Mouse (Mus musculus) right cerebral cortex, postnatal 25 days (tissue): ENCODE data around the gene Rbfox3.
A peak's percentile ranks its signal among the peaks of the same experiment; 100 is the strongest.

ENCODE experiments used
- DNase-seq: peaks from one replicate; pipeline ENCODE4 v3.0.0; 2022

Gene Rbfox3

GRCm38 (mm10) chr11:118911307-118912070, at the start of gene Rbfox3:
TSS of gene Rbfox3 (minus strand) at chr11:118911597.
- no peak for DNase-seq

GRCm38 (mm10) chr11:118960649-118961048, 49.3 kb upstream of the Rbfox3 start:
- peak; percentile 37 for DNase-seq

GRCm38 (mm10) chr11:118957070-118957471, 45.7 kb upstream of the Rbfox3 start:
- peak; percentile 68 for DNase-seq

GRCm38 (mm10) chr11:118955016-118955415, 43.6 kb upstream of the Rbfox3 start:
- DNase-seq = no peak

GRCm38 (mm10) chr11:118945868-118946267, 34.5 kb upstream of the Rbfox3 start:
- no peak for DNase-seq

- DNase-seq = no peak
Observed at GRCm38 (mm10) chr11:118941268-118941667, 29.9 kb upstream of the Rbfox3 start.

GRCm38 (mm10) chr11:118940539-118940938, 29.1 kb upstream of the Rbfox3 start:
- DNase-seq = peak; percentile 47

- DNase-seq = no peak
Observed at GRCm38 (mm10) chr11:118939731-118940130, 28.3 kb upstream of the Rbfox3 start.

GRCm38 (mm10) chr11:118934925-118935324, 23.5 kb upstream of the Rbfox3 start:
- DNase-seq = no peak

GRCm38 (mm10) chr11:118927081-118927480, 15.7 kb upstream of the Rbfox3 start:
- no peak for DNase-seq

- DNase-seq = no peak
Observed at GRCm38 (mm10) chr11:118921852-118922251, 10.5 kb upstream of the Rbfox3 start.

- DNase-seq = no peak
Observed at GRCm38 (mm10) chr11:118916423-118917030, 5.1 kb upstream of the Rbfox3 start.

- DNase-seq = no peak
Observed at GRCm38 (mm10) chr11:118915888-118916287, 4.5 kb upstream of the Rbfox3 start.

GRCm38 (mm10) chr11:118912686-118913085, 1.3 kb upstream of the Rbfox3 start:
- DNase-seq = no peak

- no peak for DNase-seq
Observed at GRCm38 (mm10) chr11:118910756-118911155, 641 bp downstream of the Rbfox3 start.

GRCm38 (mm10) chr11:118909814-118910201, 1.6 kb downstream of the Rbfox3 start:
- no peak for DNase-seq

GRCm38 (mm10) chr11:118908981-118909813, 2.2 kb downstream of the Rbfox3 start:
- peak; percentile 70 for DNase-seq

GRCm38 (mm10) chr11:118908431-118908980, 2.9 kb downstream of the Rbfox3 start:
- DNase-seq = peak; percentile 58

GRCm38 (mm10) chr11:118907471-118908401, 3.7 kb downstream of the Rbfox3 start:
- peak; percentile 22 for DNase-seq

- DNase-seq = peak; percentile 81
Observed at GRCm38 (mm10) chr11:118906824-118907470, 4.5 kb downstream of the Rbfox3 start.

- DNase-seq = peak; percentile 29
Observed at GRCm38 (mm10) chr11:118906131-118906823, 5.1 kb downstream of the Rbfox3 start.
